Mouse (Mus musculus): Measurements from ENCODE around the gene Scarb1.

- no peak for TF ChIP-seq CTCF (IDR thresholded peaks at IDR 0.05; ENCODE audit: low read depth)
- TF ChIP-seq EP300 (IDR thresholded peaks at IDR 0.05; ENCODE audit: low read depth): no peak
Measured at GRCm38 (mm10) chr5:125264700-125265099, 76.2 kb downstream of the Scarb1 start.
